Mouse (Mus musculus): ENCODE measurements around the gene Tssk2. TPM values are rescaled to one million over a fixed set of nuclear protein-coding genes. Genes with fewer than 3 reads are reported as not detected.

Tssk2 gene
- not detected in 2 replicates for polyA plus RNA-seq (2012)

DNA sequence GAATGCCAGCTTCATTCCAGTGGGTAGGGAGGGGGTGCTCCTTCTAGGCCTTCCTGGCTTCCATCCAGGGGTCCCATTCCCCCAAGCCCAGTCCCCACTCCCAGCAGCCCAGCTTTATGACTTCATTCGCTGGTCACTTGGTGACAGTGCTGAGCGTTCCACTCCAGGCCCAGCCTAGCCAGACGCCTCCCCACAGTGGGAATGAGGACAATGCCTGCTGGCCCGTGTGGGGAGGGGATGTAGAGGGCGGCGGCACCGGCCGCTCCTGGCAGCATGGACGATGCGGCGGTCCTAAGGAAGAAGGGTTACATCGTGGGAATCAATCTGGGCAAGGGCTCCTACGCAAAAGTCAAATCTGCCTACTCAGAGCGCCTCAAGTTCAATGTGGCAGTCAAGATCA is at the start of gene Tssk2, which contains the start of gene Dgcr2:
Gene Tssk2 (plus strand): TSS at position 176 of the 400 bp plus-strand sequence.
Gene Dgcr2 (minus strand): TSS at position 101 of the 400 bp plus-strand sequence.

DNA sequence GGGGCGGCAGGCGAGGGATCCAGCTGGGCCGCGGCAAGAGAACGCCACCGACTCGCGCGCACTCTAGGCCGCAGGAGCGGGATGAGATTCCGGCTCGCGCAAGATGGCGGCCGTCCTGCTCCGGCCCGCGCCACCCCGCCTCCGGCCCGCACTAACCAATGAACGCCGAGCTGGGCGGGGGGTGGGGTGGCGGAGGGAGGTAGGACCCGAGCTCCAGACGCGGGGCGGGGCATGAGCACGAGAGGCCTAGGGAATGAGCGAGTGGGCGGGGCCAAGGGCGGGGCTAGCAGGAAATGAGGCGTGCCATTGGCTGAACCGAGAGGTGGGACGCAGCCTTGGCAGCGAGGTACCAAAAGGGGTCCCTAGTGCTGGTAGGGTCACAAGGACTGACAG is 6.9 kb upstream of the Tssk2 start, which contains the start of gene Gm20518:
Gene Gm20518 (minus strand): TSS at position 105 of the 393 bp plus-strand sequence.

DNA sequence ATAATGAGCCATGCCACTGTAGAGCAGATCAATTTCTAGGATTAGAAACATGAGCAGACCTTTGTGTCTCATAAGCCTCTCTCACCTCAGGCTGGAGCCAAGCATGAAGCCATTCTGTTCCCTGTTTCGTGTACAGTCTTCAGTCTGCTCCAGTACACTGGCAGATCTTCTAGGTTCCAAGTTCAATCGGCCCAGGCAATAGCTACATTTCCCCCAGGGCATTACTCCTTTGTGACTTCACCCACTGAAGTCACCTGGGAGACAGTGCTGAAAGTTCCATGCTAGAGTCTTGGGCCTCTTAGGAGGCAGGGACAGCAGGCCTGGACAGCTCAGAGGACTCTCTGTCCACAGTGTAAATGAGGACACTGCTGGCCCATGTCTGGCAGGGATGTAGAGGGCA is 4.5 kb upstream of the Tssk2 start, which contains the start of gene Tssk1:
Gene Tssk1 (plus strand): TSS at position 301 of the 400 bp plus-strand sequence.

DNA sequence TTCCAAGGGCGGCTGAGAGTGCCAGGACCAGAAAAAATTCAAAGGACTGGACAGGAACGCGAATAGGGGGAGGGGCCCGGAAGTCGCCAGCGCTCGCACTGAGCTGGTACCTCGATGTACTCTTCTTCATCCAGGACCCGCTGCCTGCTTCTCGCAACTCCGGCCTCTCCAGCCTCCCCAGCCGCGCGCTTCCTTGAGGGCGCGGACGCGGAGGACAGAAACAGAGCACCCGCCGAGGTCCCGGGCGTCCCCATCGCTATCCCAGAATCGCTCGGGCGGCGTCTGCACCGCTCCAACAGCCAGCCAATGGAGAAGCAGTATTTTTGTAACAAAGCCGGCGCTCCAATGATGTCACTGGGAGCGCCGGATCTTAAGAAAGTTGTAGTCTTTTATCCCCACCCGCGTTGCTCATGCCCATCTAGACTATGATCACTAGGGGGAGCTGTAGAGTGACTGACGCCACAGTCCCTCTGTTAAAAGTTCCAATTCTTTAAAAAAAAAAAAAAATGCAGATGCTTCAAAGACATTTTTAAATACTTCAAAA is 12.7 kb downstream of the Tssk2 start, which contains the start of gene Ess2:
Gene Ess2 (minus strand): TSS at position 297 of the 544 bp plus-strand sequence.

DNA sequence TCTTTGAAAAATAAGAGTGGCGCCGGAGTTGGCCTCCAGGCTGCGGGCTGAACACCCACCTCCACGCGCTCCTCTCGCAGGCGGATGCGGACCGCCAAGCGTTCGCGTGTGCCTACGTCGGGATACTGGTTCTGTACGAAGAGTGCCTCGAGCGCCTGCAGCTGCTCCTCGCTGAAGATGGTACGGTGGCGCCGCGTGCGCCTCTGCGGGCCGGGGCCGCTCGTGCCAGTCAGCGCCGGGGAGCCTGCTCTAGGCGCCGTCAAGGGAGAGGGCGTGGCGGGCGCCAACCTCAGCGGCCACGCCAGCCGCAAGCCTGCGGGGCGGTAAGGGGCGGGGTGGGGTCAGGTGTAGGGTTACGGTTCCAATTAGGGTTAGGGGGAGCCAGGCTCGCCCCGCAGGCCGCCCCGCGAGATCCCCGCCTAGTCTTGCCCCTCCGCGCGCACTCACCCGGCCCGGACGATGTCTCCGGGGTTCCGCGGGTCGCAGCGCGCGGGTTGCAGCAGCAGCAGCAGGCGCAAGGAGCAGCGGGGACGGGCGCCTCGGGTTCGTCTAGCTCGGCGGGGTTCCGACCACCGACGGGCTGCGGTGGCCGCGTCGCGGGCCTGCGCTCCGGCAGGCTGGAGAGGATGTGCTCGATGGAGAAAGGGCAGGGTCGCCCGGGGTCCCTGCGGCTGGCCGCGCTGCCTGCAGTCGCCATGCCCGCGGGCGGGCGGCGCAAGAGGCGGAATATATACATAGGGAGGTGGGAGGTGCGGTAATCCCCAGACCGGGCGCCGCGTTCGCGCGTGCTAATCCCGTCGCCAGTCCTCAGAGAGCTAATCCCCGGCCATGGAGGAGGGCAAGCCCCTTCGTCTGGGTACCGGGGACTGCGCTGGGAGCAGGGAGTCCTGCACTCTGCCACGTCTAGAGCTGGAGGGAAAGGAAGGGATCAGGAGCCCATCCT is 16.1 kb downstream of the Tssk2 start, which contains the start of gene Gsc2:
Gene Gsc2 (minus strand): TSS at position 753 of the 943 bp plus-strand sequence.

DNA sequence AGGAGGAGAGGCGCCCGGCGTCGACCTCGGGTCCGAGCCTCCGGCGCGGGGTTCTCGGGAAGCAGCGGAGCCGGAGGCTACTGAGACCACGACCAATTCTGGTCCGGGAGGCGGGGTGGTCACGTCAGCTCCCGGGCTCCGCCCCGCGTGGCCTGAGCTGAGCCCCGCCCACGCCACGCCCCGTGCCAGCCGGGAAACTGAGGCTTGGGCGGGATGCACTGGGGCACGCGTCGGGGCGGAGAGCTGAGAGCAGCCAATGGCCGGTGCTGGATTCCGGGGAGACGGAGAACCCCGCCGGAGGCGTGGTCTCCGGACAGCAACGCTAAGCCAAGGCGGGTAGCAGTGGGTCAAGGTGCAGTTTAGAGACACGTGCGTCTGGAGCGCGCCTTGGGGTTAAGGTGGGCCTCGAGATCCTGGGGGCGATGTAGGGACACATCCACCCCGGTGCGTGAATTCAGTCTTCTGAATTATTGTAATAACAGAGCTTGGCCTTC is 29.7 kb downstream of the Tssk2 start, which contains the start of gene Slc25a1:
Gene Slc25a1 (minus strand): TSS at position 133 of the 494 bp plus-strand sequence.

Other genes with a start within 250 kb of the Tssk2 start
- gene Med15, start 165.7 kb upstream of the Tssk2 start, polyA plus RNA-seq (2012): 181 and 185 TPM in 2 replicates
- gene Klhl22, start 139.0 kb upstream of the Tssk2 start, polyA plus RNA-seq (2012): 23.5 and 34.0 TPM in 2 replicates
- gene Scarf2, start 101.4 kb upstream of the Tssk2 start, polyA plus RNA-seq (2012): 0.68 and 1.5 TPM in 2 replicates
- not detected in 2 replicates for gene B830017H08Rik, start 65.5 kb upstream of the Tssk2 start, polyA plus RNA-seq (2012)
- gene Car15, start 60.3 kb upstream of the Tssk2 start, polyA plus RNA-seq (2012): 0.66 and 2.2 TPM in 2 replicates
- gene Gm20518, start 7.0 kb upstream of the Tssk2 start, polyA plus RNA-seq (2012): 0.27 and 0.49 TPM in 2 replicates
- 0.04 TPM in 2 replicates for gene Tssk1, start 4.4 kb upstream of the Tssk2 start, polyA plus RNA-seq (2012)
- 24.3 and 31.8 TPM in 2 replicates for gene Dgcr2, start 75 bp upstream of the Tssk2 start, polyA plus RNA-seq (2012)
- 26.1 and 32.4 TPM in 2 replicates for gene Ess2, start 12.7 kb downstream of the Tssk2 start, polyA plus RNA-seq (2012)
- gene Gsc2, start 16.4 kb downstream of the Tssk2 start, polyA plus RNA-seq (2012): 0.26 TPM in 1 of 2 replicates, not detected in the other
- 147 and 202 TPM in 2 replicates for gene Slc25a1, start 29.6 kb downstream of the Tssk2 start, polyA plus RNA-seq (2012)
- gene Vpreb2, start 81.8 kb downstream of the Tssk2 start, polyA plus RNA-seq (2012): 2.0 and 3.5 TPM in 2 replicates
- gene Dgcr6, start 154.2 kb downstream of the Tssk2 start, polyA plus RNA-seq (2012): 17.2 and 21.6 TPM in 2 replicates
- 32.2 and 38.4 TPM in 2 replicates for gene Prodh, start 191.6 kb downstream of the Tssk2 start, polyA plus RNA-seq (2012)
- gene Rtn4r, start 229.0 kb downstream of the Tssk2 start, polyA plus RNA-seq (2012): 17.9 and 20.1 TPM in 2 replicates

Data from megakaryocyte-erythroid progenitor cell, adult 5 weeks (primary cell).